Mouse (Mus musculus): ENCODE results near the gene Cdc40.
"Not testable (repeated sequence)": the region's sequence is repeated elsewhere in the genome, so short reads cannot be mapped to it uniquely, and the experiment has no call there.

Cdc40 gene

DNA sequence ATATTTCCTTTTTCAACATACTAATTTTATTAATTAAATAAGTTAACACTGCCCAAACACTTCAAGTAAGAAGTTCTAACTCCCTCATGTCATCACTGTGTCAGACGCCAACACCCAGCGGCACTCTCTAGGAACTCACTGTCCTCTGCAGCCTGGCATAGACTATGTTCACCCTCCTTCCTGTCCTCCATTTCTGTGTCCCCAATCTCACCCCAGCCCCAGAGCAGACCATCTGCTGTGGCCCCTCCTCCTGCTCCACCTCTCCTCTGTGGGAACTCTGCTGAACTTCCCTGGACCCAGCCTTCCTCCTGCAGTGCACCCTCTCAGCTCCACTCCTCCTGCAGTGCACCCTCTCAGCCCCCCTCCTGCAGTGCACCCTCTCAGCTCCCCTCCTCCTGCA is 15.0 kb downstream of the Cdc40 start:
- DNase-seq (ENCODE audit: low read depth in 1 of 2, low spot score in 2 of 2): no peak

DNA sequence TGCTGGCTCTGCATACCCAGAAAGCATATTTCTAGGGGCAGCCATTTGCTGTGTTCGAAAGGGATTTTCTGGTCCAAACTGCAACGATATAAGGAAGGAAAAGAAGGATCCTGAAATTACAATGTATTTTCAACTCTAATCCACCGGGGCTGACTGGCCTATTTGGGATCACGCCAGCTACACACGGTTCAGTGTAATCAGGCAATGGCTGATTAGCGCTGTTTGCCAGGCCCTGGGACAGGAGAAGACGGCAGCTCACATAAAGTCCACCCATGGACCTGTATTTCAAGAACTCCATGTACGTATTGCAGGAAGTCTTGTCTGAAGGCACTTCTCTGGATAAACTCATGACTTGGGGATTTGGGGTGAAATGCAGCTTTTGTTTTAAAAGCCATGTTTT is 25.5 kb downstream of the Cdc40 start:
- no peak for DNase-seq (ENCODE audit: low read depth in 1 of 2, low spot score in 2 of 2)

GRCm38 (mm10) chr10:40856703-40857102 is 26.4 kb downstream of the Cdc40 start:
- no peak for DNase-seq (ENCODE audit: low read depth in 1 of 2, low spot score in 2 of 2)

DNA sequence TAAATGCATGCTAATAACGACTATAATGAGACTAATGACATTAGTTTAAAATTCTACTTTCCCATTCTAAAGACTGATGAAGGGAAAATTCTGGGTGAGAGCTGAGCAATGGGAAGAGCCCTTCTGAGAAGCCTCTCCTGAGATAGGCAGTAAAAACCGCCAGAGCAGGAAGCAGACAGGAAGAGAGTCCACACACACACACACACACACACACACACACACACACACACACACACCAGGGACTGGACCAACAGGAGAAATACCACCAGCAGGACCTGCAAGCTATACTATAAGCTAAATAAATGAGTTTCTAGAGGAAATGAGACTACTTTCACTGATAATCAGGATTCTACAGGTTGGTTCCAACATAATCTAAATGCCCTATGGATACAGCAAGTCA is 27.5 kb downstream of the Cdc40 start:
- no peak for DNase-seq (ENCODE audit: low read depth in 1 of 2, low spot score in 2 of 2)

GRCm38 (mm10) chr10:40851138-40851537 is 32.0 kb downstream of the Cdc40 start:
- DNase-seq (ENCODE audit: low read depth in 1 of 2, low spot score in 2 of 2): no peak

DNA sequence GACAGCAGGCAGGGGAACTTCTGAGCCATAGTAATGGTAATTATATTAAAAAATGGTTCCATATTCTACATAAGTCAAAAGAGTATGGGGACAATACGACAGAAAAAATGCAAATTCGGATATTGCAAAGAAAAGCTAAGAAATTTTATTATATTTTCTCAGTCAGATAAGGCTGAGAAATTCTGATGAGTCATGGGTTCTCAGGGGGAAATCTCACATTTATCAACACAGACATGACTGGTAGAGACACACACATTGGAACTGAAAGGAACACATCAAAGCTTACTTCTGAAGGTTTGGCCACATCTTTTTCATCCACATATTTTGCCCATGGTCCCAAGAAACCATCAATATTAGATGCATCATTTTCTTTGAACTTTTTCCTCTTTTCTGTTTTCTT is 32.5 kb downstream of the Cdc40 start:
- no peak for DNase-seq (ENCODE audit: low read depth in 1 of 2, low spot score in 2 of 2)

DNA sequence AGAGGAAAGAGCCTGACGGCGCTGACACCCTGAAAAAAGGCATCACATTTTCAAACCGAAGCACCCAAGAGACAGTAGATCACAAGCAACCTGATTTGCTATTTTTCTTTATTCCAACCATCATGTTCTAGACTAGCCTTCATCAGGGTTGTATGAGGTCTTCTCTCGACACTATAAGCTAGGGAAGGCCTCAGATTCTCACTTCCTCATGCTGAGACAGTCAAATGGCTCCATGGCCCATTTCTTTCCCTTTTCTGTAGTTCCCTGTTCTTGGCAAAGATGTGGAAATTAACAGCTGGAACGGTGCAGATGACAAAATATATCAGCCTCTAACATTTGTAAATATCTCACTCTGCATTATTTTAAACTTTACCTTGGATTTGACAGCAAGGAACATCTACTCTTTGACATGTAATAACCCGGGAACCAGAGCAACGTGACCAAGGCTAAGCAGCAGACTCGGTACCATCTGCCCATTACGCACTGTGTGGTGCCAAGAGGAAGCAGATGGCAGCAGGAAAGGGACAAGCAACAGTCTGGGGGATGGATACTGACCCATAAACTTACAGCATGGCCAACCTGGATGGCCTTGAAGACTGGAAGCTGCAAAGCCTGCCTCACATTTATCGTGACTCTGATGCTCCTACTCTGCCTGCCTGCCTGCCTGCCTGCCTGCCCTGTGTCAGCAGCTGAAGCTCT is 35.8 kb downstream of the Cdc40 start:
- no peak for DNase-seq (ENCODE audit: low read depth in 1 of 2, low spot score in 2 of 2)

DNA sequence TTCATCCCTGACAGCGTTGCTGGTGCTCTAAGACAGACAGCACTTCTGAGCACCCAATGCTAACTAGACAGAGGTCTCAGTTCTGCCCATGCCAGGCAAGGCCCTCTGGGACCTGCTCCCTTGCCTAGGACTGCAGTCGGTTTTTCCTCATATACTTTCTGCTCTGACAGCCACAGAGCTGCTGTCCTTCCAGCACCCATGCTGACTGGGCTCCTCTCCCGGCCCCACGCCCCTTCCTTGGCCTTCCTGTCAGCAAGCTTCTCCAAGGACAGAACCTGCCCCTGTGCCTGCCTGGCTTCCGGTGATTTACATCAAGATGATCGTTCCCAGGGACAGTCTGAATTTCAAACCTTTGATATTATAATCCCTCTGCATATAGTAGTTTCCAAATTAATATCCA is 37.5 kb downstream of the Cdc40 start:
- no peak for DNase-seq (ENCODE audit: low read depth in 1 of 2, low spot score in 2 of 2)

DNA sequence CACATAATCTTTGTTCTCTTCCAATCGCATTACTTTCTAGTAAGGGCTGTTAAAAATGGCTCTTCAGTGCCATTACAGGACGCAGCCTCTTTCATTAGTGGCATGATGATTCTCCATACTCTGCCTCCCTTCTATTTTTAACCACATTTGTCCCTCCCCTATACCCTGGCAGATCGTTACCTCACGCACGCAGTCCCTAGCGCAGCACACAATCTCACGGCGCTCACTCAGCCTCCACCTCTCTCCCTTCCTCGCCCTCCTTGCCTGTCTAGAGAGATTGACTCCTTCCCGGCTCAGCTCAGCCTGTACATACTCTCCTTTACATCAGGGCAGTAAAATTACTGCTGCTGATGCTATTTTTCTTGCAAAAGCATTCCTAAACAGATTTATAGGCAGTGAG is 38.6 kb downstream of the Cdc40 start:
- no peak for DNase-seq (ENCODE audit: low read depth in 1 of 2, low spot score in 2 of 2)

DNA sequence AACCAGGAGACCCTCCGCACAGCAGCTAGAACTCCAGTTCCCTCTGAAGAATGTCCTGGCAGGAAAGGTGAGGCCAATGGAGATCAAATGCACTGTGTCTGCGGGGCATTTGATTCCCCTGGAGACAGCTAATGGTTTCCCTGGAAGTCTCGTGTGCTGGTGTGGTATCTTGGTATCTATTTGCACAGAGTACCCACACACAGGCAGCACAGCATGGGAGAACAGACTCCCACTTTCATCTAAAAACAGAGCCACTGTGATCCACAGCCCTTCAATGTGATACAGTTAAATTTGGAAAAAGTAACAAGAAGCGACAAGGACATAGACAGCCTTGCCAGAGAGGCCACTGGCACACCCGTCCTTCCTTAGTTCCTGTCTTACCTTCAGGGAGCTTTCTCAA is 39.3 kb downstream of the Cdc40 start:
- no peak for DNase-seq (ENCODE audit: low read depth in 1 of 2, low spot score in 2 of 2)

- DNase-seq (ENCODE audit: low read depth in 1 of 2, low spot score in 2 of 2): no peak
Observed at GRCm38 (mm10) chr10:40840086-40840485, 43.0 kb downstream of the Cdc40 start.

- no peak for DNase-seq (ENCODE audit: low read depth in 1 of 2, low spot score in 2 of 2)
Observed at GRCm38 (mm10) chr10:40831267-40831666, 51.8 kb downstream of the Cdc40 start.

DNA sequence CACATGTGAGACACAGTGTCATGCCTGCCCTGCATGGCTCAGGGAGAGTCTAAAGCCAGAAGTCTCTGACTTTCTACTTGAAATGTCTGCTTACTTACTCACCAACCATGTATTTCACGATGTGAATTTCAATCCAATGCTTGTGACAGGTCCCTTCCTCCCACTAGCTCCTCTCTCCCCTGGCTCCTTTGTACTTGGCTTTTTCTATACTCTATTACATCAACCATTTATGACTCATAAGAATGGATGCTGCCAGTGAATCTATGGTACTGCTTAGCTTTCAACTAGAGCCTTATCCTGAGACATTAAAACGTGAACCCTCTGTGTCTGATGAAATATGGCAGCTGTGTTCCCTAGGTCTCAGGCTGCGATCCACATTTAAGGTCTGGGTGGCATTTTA is 52.8 kb downstream of the Cdc40 start:
- DNase-seq (ENCODE audit: low read depth in 1 of 2, low spot score in 2 of 2): no peak

- no peak for DNase-seq (ENCODE audit: low read depth in 1 of 2, low spot score in 2 of 2)
Observed at GRCm38 (mm10) chr10:40827706-40828105, 55.4 kb downstream of the Cdc40 start.

DNA sequence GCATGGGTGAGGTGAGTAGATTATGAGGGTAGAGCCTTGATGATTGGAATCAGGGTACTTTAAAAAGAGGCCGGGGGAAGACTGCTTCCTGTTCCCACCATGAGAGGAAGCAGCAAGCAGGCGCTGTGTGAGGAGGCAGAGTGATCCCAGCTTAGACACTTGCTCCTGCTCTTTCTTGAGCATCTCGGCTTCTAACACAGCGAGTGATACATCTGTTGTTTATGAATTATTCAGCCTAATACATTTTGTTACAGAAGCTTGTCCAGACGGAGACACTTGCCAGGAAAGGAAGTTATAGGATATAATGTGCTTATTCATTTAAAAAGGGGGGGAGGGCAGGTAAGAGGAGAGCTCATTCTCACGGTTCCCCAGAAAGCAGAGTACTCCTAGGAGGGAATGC is 57.2 kb downstream of the Cdc40 start:
- no peak for DNase-seq (ENCODE audit: low read depth in 1 of 2, low spot score in 2 of 2)

GRCm38 (mm10) chr10:40816471-40816870 is 66.6 kb downstream of the Cdc40 start:
- DNase-seq (ENCODE audit: low read depth in 1 of 2, low spot score in 2 of 2): no peak

DNA sequence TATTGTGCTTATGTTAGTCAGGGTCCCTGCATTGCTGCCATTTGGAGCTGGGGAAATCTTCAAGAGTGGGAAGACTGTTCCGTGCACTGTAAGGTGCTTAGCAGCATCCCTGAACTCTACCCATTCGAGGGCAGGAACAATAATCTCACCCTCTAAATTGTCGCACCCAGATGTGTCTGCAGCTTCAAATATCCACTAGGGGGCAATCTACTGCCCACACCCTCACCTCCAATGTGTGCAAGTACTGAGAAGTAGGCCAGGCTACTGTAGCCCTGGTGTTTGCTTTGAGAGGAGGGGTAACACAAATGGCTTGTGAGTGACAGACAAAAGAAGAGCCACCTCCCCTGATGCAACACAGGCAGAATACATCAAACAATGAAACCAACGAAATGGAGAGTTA is 69.5 kb downstream of the Cdc40 start:
- DNase-seq (ENCODE audit: low read depth in 1 of 2, low spot score in 2 of 2): no peak

- not testable (repeated sequence) for DNase-seq (ENCODE audit: low read depth in 1 of 2, low spot score in 2 of 2)
Observed at GRCm38 (mm10) chr10:40809411-40809910, 73.7 kb downstream of the Cdc40 start.

DNA sequence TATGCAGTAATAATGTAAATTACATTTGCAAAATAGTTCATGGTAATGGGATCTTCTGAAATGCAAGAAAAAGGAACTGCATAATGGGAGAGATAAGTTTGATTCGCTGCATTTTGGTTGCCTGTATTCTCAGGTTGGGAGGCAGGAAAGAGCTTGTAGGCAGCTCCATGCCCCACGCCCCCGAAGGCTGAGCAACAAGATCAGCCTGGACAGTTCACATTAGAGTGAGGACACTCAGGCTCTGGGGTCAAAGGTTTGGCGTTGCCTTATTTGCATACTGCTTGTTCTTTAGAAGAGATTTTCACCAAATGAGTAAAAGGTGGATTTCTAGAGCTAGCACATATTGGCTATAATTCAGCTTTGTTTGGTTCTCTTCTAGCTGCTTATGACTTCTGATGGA is 76.9 kb downstream of the Cdc40 start:
- no peak for DNase-seq (ENCODE audit: low read depth in 1 of 2, low spot score in 2 of 2)

DNA sequence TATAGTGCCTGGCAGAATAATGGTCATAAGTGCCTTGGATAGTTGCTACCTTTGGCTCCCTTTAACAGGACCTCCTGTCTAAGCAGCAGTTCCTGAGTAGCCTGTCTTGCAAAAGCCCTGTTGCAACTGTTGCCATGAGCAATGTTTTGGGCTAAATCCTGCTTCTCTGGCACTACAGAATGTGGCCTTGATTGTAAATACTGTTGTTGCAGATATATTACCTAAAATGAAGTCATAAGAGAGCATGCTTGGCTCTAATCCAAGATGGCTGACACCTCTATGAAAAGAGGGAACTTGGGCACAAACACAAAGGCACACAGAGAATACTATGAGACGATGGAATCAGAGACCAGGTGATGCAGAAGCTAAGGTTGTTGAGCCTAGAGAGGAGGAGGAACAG is 77.9 kb downstream of the Cdc40 start:
- no peak for DNase-seq (ENCODE audit: low read depth in 1 of 2, low spot score in 2 of 2)

DNA sequence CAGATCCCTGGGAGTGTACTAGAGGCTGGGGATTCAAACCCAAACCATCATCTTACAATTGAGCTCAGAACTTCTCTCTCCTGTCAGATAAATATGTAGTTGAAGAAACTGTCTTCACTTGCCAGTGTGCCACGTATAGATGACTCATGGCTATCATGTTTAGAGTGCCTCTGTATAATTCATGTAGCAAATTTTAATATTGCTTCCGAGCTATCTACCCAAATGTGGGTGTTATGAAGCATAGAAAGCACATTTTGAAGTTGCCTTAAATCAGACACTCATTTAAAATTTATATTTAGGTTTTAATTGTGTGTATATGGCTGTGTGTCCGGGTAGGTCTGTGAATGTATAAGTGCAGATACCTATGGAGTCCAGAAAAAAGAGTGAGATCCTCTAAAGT is 91.0 kb downstream of the Cdc40 start:
- no peak for DNase-seq (ENCODE audit: low read depth in 1 of 2, low spot score in 2 of 2)

- DNase-seq (ENCODE audit: low read depth in 1 of 2, low spot score in 2 of 2): no peak
Observed at GRCm38 (mm10) chr10:40790406-40790805, 92.7 kb downstream of the Cdc40 start.
